Mouse (Mus musculus): ENCODE data around the gene Akap10. TPM values are rescaled to one million over a fixed set of nuclear protein-coding genes. Genes with fewer than 3 reads are reported as not detected.
"Not testable (repeated sequence)": the region's sequence is repeated elsewhere in the genome, so short reads cannot be mapped to it uniquely, and the experiment has no call there.

Gene Akap10
- polyA plus RNA-seq, 1 experiment from 2014 or later = 7.1 TPM

- H3K9me3 ChIP-seq (ENCODE audit: control insufficient read depth, low read length) = no peaks in the 10 kb centered on the region
- no peak overlapping the region for H3K4me2 ChIP-seq (replicated peaks; ENCODE audit: low read depth)
- no peak for TF ChIP-seq EP300 (optimal IDR thresholded peaks at IDR 0.05)
- TF ChIP-seq CTCF (IDR thresholded peaks at IDR 0.05; ENCODE audit: low read depth) = no peak
Observed at GRCm38 (mm10) chr11:61967034-61967433, 37.0 kb upstream of the Akap10 start.

GRCm38 (mm10) chr11:61964611-61965010, 34.6 kb upstream of the Akap10 start:
- TF ChIP-seq EP300 (optimal IDR thresholded peaks at IDR 0.05) (no peak), CTCF (IDR thresholded peaks at IDR 0.05; ENCODE audit: low read depth) (no peak)
- 86% methylated on average over 5 of the region's 5 CpGs for WGBS
- Histone ChIP-seq H3K4me3 (ENCODE audit: low read depth, low read length) (no peak overlapping the region), H3K27me3 (ENCODE audit: control insufficient read depth, insufficient read depth, low read length) (no peaks in the 10 kb centered on the region), H3K4me2 (replicated peaks; ENCODE audit: low read depth) (no peak overlapping the region), H3K27ac (replicated peaks) (no peak overlapping the region), H3K36me3 (ENCODE audit: control insufficient read depth, insufficient read depth, low read length) (no peaks in the 10 kb centered on the region), H3K9ac (ENCODE audit: low read length) (no peak overlapping the region), H3K4me1 (replicated peaks; ENCODE audit: control insufficient read depth, insufficient read depth) (no peaks in the 10 kb centered on the region), H3K9me3 (ENCODE audit: control insufficient read depth, low read length) (no peaks in the 10 kb centered on the region)
- no peak for DNase-seq (ENCODE audit: low spot score)
- no peak for ATAC-seq (ENCODE audit: low FRiP score, low TSS enrichment)

More at GRCm38 (mm10) chr11:61967034-61967433, 37.0 kb upstream of the Akap10 start:
- DNase-seq (ENCODE audit: low spot score) = no peak
- Histone ChIP-seq H3K4me1 (replicated peaks; ENCODE audit: control insufficient read depth, insufficient read depth) (no peaks in the 10 kb centered on the region), H3K36me3 (ENCODE audit: control insufficient read depth, insufficient read depth, low read length) (no peaks in the 10 kb centered on the region), H3K9ac (ENCODE audit: low read length) (no peak overlapping the region), H3K27ac (replicated peaks) (no peak overlapping the region), H3K27me3 (ENCODE audit: control insufficient read depth, insufficient read depth, low read length) (no peaks in the 10 kb centered on the region), H3K4me3 (ENCODE audit: low read depth, low read length) (no peak overlapping the region)
- WGBS = 86% methylated on average over 8 of the region's 8 CpGs
- no peak for ATAC-seq (ENCODE audit: low FRiP score, low TSS enrichment)

- no peaks in the 10 kb centered on the region for H3K27me3 ChIP-seq (ENCODE audit: control insufficient read depth, insufficient read depth, low read length)
- H3K27ac ChIP-seq (replicated peaks) = no peak overlapping the region
- H3K4me1 ChIP-seq (replicated peaks; ENCODE audit: control insufficient read depth, insufficient read depth) = no peaks in the 10 kb centered on the region
- no peak overlapping the region for H3K4me2 ChIP-seq (replicated peaks; ENCODE audit: low read depth)
- H3K36me3 ChIP-seq (ENCODE audit: control insufficient read depth, insufficient read depth, low read length) = no peaks in the 10 kb centered on the region
- no peaks in the 10 kb centered on the region for H3K9me3 ChIP-seq (ENCODE audit: control insufficient read depth, low read length)
- no peak for DNase-seq (ENCODE audit: low spot score)
- TF ChIP-seq CTCF (IDR thresholded peaks at IDR 0.05; ENCODE audit: low read depth) (no peak), EP300 (optimal IDR thresholded peaks at IDR 0.05) (no peak)
- H3K9ac ChIP-seq (ENCODE audit: low read length) = no peak overlapping the region
- no peak for ATAC-seq (ENCODE audit: low FRiP score, low TSS enrichment)
- H3K4me3 ChIP-seq (ENCODE audit: low read depth, low read length) = no peak overlapping the region
- 72% methylated on average over 3 of the region's 3 CpGs for WGBS
Observed at GRCm38 (mm10) chr11:61963193-61963592, 33.1 kb upstream of the Akap10 start.

GRCm38 (mm10) chr11:61962684-61963083, 32.6 kb upstream of the Akap10 start:
- 72% methylated on average over 6 of the region's 6 CpGs for WGBS
- no peaks in the 10 kb centered on the region for H3K4me1 ChIP-seq (replicated peaks; ENCODE audit: control insufficient read depth, insufficient read depth)
- TF ChIP-seq EP300 (optimal IDR thresholded peaks at IDR 0.05) = no peak
- no peak for TF ChIP-seq CTCF (IDR thresholded peaks at IDR 0.05; ENCODE audit: low read depth)
- no peak overlapping the region for H3K27ac ChIP-seq (replicated peaks)
- no peak for ATAC-seq (ENCODE audit: low FRiP score, low TSS enrichment)
- no peaks in the 10 kb centered on the region for H3K9me3 ChIP-seq (ENCODE audit: control insufficient read depth, low read length)
- H3K4me2 ChIP-seq (replicated peaks; ENCODE audit: low read depth) = no peak overlapping the region
- H3K4me3 ChIP-seq (ENCODE audit: low read depth, low read length) = no peak overlapping the region
- no peak for DNase-seq (ENCODE audit: low spot score)
- H3K27me3 ChIP-seq (ENCODE audit: control insufficient read depth, insufficient read depth, low read length) = 0 out of 2 replicates have a peak, but pooled peaks cover 3% of the 10 kb centered on the region
- no peaks in the 10 kb centered on the region for H3K36me3 ChIP-seq (ENCODE audit: control insufficient read depth, insufficient read depth, low read length)
- no peak overlapping the region for H3K9ac ChIP-seq (ENCODE audit: low read length)

- H3K9me3 ChIP-seq (ENCODE audit: control insufficient read depth, low read length) = no peaks in the 10 kb centered on the region
- H3K4me3 ChIP-seq (ENCODE audit: low read depth, low read length) = no peak overlapping the region
- no peak overlapping the region for H3K9ac ChIP-seq (ENCODE audit: low read length)
- no peak for TF ChIP-seq CTCF (IDR thresholded peaks at IDR 0.05; ENCODE audit: low read depth)
- no peak for TF ChIP-seq EP300 (optimal IDR thresholded peaks at IDR 0.05)
- H3K27me3 ChIP-seq (ENCODE audit: control insufficient read depth, insufficient read depth, low read length) = peaks cover 6% of the 10 kb centered on the region; the same call in 1 of the 2 replicates
- no peaks in the 10 kb centered on the region for H3K36me3 ChIP-seq (ENCODE audit: control insufficient read depth, insufficient read depth, low read length)
- ATAC-seq (ENCODE audit: low FRiP score, low TSS enrichment) = no peak
- H3K4me2 ChIP-seq (replicated peaks; ENCODE audit: low read depth) = no peak overlapping the region
- no peaks in the 10 kb centered on the region for H3K4me1 ChIP-seq (replicated peaks; ENCODE audit: control insufficient read depth, insufficient read depth)
- 74% methylated on average over 2 of the region's 2 CpGs for WGBS
- no peak for DNase-seq (ENCODE audit: low spot score)
- no peak overlapping the region for H3K27ac ChIP-seq (replicated peaks)
Observed at GRCm38 (mm10) chr11:61960096-61960495, 30.0 kb upstream of the Akap10 start.

- not testable (repeated sequence) for H3K36me3 ChIP-seq (ENCODE audit: control insufficient read depth, insufficient read depth, low read length); H3K9ac ChIP-seq (ENCODE audit: low read length); H3K9me3 ChIP-seq (ENCODE audit: control insufficient read depth, low read length); H3K4me3 ChIP-seq (ENCODE audit: low read depth, low read length); H3K4me1 ChIP-seq (replicated peaks; ENCODE audit: control insufficient read depth, insufficient read depth); H3K27me3 ChIP-seq (ENCODE audit: control insufficient read depth, insufficient read depth, low read length); H3K27ac ChIP-seq (replicated peaks); DNase-seq (ENCODE audit: low spot score); H3K4me2 ChIP-seq (replicated peaks; ENCODE audit: low read depth); ATAC-seq (ENCODE audit: low FRiP score, low TSS enrichment)
- WGBS = 71% methylated on average over 6 of the region's 6 CpGs
Observed at GRCm38 (mm10) chr11:61958706-61959105, 28.7 kb upstream of the Akap10 start.

Measured in stomach, postnatal 0 days (tissue).